8 mouse cellular contexts compared by ENCODE assay signal in the genomic region with DNA sequence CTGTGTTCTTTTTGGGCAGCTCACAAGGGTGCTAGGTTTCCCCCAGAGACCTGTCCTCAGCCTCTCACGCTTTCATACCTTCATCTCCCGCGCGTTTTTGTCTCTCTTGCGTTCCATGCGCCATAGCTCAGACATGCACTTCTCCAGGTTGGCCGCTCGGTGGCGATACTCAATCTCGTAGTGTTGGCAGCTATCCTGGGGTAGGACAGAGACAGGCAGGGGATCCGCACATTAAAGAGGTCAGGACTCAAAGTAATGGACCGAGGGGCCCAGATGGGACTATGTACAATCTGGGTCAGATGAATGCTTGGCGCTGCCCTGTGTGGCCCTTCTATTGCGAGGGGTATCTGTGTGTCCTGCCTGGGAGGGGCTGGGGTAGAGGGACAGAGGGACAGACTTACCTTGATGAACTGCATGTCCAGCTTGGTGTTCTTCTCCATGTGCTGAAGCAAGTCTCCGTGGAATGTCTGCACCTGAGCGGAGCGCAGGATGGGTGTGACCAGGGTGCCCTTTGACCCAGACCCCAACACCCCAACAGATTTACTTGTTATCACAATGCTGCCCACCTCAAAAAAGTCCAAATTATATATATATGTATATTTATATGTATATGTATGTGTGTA. TPM values are rescaled to one million over a fixed set of nuclear protein-coding genes. Genes with fewer than 3 reads are reported as not detected.
DNase-seq lines count a peak whose midpoint lies in the region.

No protein-coding gene starts in this region.

- H3K4me1 ChIP-seq in forebrain, embryonic 10.5 days: peaks cover 23% of the 10 kb centered on the region

- H3K27ac ChIP-seq in forebrain, embryonic 10.5 days: peak overlapping the region; percentile 82

- DNase-seq in adrenal gland, postnatal 14 days: peak; percentile 76
- DNase-seq in adrenal gland, adult 2 months: no peak
- DNase-seq in right cerebral cortex, adult 18-20 months: peak; percentile 38
- DNase-seq in right cerebral cortex, postnatal 36 days (ENCODE audit: low spot score in 2 of 2): no peak
- DNase-seq in forebrain, embryonic 10.5 days (ENCODE audit: extremely low spot score, low spot score): peak; percentile 75
- DNase-seq in induced T-regulatory cell, adult 2 months (ENCODE audit: low read depth): peak; percentile 86
- peak; percentile 57 for DNase-seq in lung, postnatal 14 days
- DNase-seq in right cerebral cortex, postnatal 14 days: peak; percentile 56

- WGBS in forebrain, embryonic 10.5 days: 12% methylated on average over 17 of the region's 17 CpGs

- H3K27me3 ChIP-seq in forebrain, embryonic 10.5 days (ENCODE audit: poor library complexity, severe bottlenecking): peaks cover 43% of the 10 kb centered on the region

- peak overlapping the region; percentile 59 for H3K4me3 ChIP-seq in forebrain, embryonic 10.5 days

- no peaks in the 10 kb centered on the region for H3K36me3 ChIP-seq in forebrain, embryonic 10.5 days (replicated peaks)

- no peaks in the 10 kb centered on the region for H3K9me3 ChIP-seq in forebrain, embryonic 10.5 days

RNA-seq across cellular contexts. Expression of a gene that starts 14.1 kb away (rescaled TPM):
- total RNA-seq in adrenal gland, postnatal 14 days (2021): 0.30 TPM in 1 of 2 replicates, not detected in the other
- under 1 TPM in 1 of 2 experiments, not detected in 1; 0.24 TPM for total RNA-seq in adrenal gland, adult 2 months (2021)
- polyA plus RNA-seq in adrenal gland, adult 2 months (2012; rRNA removed): 1.5 and 8.5 TPM in 2 replicates
- 1.6 and 2.2 TPM in 2 replicates for polyA plus RNA-seq in forebrain, embryonic 10.5 days (2016; fragmentation: Nextera tagmentation; extraction: Ambion mirVana)

RNA-seq across cellular contexts. Expression of a gene that starts 16.7 kb away (rescaled TPM):
- not detected in 2 replicates for total RNA-seq in adrenal gland, postnatal 14 days (2021)
- not detected for total RNA-seq in adrenal gland, adult 2 months (2021)
- 0.07 and 0.61 TPM in 2 replicates for polyA plus RNA-seq in adrenal gland, adult 2 months (2012; rRNA removed)
- 0.15 TPM in 1 of 2 replicates, not detected in the other for polyA plus RNA-seq in forebrain, embryonic 10.5 days (2016; fragmentation: Nextera tagmentation; extraction: Ambion mirVana)

RNA-seq across cellular contexts. Expression of a gene that starts 42.0 kb away (rescaled TPM):
- 0.22 TPM in 1 of 2 replicates, not detected in the other for total RNA-seq in adrenal gland, postnatal 14 days (2021)
- total RNA-seq in adrenal gland, adult 2 months (2021): not detected
- polyA plus RNA-seq in adrenal gland, adult 2 months (2012; rRNA removed): not detected in 2 replicates
- polyA plus RNA-seq in forebrain, embryonic 10.5 days (2016; fragmentation: Nextera tagmentation; extraction: Ambion mirVana): 0.14 and 0.52 TPM in 2 replicates

RNA-seq across cellular contexts. Expression of a gene that starts 42.3 kb away (rescaled TPM):
- 18.6 and 22.9 TPM in 2 replicates for total RNA-seq in adrenal gland, postnatal 14 days (2021)
- total RNA-seq in adrenal gland, adult 2 months (2021): 10 to 100 TPM; 14.6 to 18.5 TPM
- polyA plus RNA-seq in adrenal gland, adult 2 months (2012; rRNA removed): 17.4 and 19.7 TPM in 2 replicates
- 47.8 and 50.5 TPM in 2 replicates for polyA plus RNA-seq in forebrain, embryonic 10.5 days (2016; fragmentation: Nextera tagmentation; extraction: Ambion mirVana)

RNA-seq across cellular contexts. Expression of a gene that starts 57.0 kb away (rescaled TPM):
- total RNA-seq in adrenal gland, postnatal 14 days (2021): 22.1 and 26.0 TPM in 2 replicates
- total RNA-seq in adrenal gland, adult 2 months (2021): 10 to 100 TPM; 26.1 to 30.6 TPM
- 47.8 and 50.1 TPM in 2 replicates for polyA plus RNA-seq in adrenal gland, adult 2 months (2012; rRNA removed)
- 20.9 and 22.8 TPM in 2 replicates for polyA plus RNA-seq in forebrain, embryonic 10.5 days (2016; fragmentation: Nextera tagmentation; extraction: Ambion mirVana)

Comparison
In these comparisons a context has a peak if more than half of its experiments do, and no peak if none do; other contexts are left out.
1. DNase-seq: peak in adrenal gland, postnatal 14 days (single experiment), right cerebral cortex, adult 18-20 months (single experiment), forebrain, embryonic 10.5 days (single experiment), induced T-regulatory cell, adult 2 months (single experiment), lung, postnatal 14 days (single experiment) and right cerebral cortex, postnatal 14 days (single experiment); none in adrenal gland, adult 2 months (single experiment) and right cerebral cortex, postnatal 36 days (0 of 2).